Mouse (Mus musculus) megakaryocyte, embryonic 14.5 days (primary cell): Measurements from ENCODE around the gene Pgr. TPM values are rescaled to one million over a fixed set of nuclear protein-coding genes. Genes with fewer than 3 reads are reported as not detected.

Experiments used
- H3K27me3 ChIP-seq: replicated peaks from 2 replicates; pipeline ENCODE3; 2012; ENCODE audit warnings: inconsistent platforms
- H3K36me3 ChIP-seq: replicated peaks from 2 replicates; pipeline ENCODE3; 2012; ENCODE audit warnings: low read length, inconsistent platforms, mixed read lengths
- H3K4me1 ChIP-seq: 2 replicates; pipeline ENCODE4 v1.6.1; 2012; ENCODE audit warnings: inconsistent platforms
- H3K4me3 ChIP-seq: replicated peaks from 2 replicates; pipeline ENCODE3; 2012; ENCODE audit warnings: moderate library complexity, mild to moderate bottlenecking, inconsistent platforms
- H3K9me3 ChIP-seq: 2 replicates; pipeline ENCODE4 v1.6.1; 2012; ENCODE audit warnings: inconsistent platforms
- FLI1 ChIP-seq: IDR thresholded peaks from 2 replicates; pipeline ENCODE4 v1.6.1; 2012; ENCODE audit warnings: low read length, inconsistent platforms, mixed read lengths
- GATA1 ChIP-seq: IDR thresholded peaks from 3 replicates; pipeline ENCODE4 v1.6.1; 2012; ENCODE audit warnings: mixed read lengths, low read length, inconsistent platforms, borderline replicate concordance
- polyA plus RNA-seq: library from polyadenylated mRNA; stranded (reverse); fragments of >175 nt; gene quantifications from 2 replicates; pipeline ENCODE4 v1.2.3, GENCODE M21; 2012; ENCODE audit warnings: low replicate concordance; ENCODE audit not compliant: insufficient read depth

Gene Pgr
- polyA plus RNA-seq, result not detected in 2 replicates

GRCm38 (mm10) chr9:8899616-8900202 lies at the start of gene Pgr:
Pgr (plus strand) TSS chr9:8899833.
- H3K27me3 ChIP-seq, result peaks cover 70% of the 10 kb centered on the region

GRCm38 (mm10) chr9:8857455-8857854 lies 42.2 kb upstream of the Pgr start:
- no peak overlapping the region for H3K4me3 ChIP-seq
- no peaks in the 10 kb centered on the region for H3K9me3 ChIP-seq
- H3K36me3 ChIP-seq, result no peaks in the 10 kb centered on the region
- TF ChIP-seq GATA1 (no peak), FLI1 (no peak)
- H3K4me1 ChIP-seq, result no peaks in the 10 kb centered on the region
- no peaks in the 10 kb centered on the region for H3K27me3 ChIP-seq

More at GRCm38 (mm10) chr9:8899616-8900202, at the start of gene Pgr:
- no peak for TF ChIP-seq FLI1
- Histone ChIP-seq H3K36me3 (no peaks in the 10 kb centered on the region), H3K9me3 (peaks cover 14% of the 10 kb centered on the region; the same call in 1 of the 2 replicates), H3K4me3 (peak within 1 kb of the TSS; percentile 86), H3K4me1 (peaks cover 29% of the 10 kb centered on the region)

GRCm38 (mm10) chr9:8868511-8868910 lies 31.1 kb upstream of the Pgr start:
- no peaks in the 10 kb centered on the region for H3K9me3 ChIP-seq
- H3K4me1 ChIP-seq, result no peaks in the 10 kb centered on the region
- no peaks in the 10 kb centered on the region for H3K27me3 ChIP-seq
- no peak overlapping the region for H3K4me3 ChIP-seq
- TF ChIP-seq FLI1, result no peak
- no peaks in the 10 kb centered on the region for H3K36me3 ChIP-seq

GRCm38 (mm10) chr9:8895205-8895604 lies 4.4 kb upstream of the Pgr start:
- Histone ChIP-seq H3K9me3 (peaks cover 11% of the 10 kb centered on the region), H3K4me3 (peak overlapping the region; percentile 55), H3K36me3 (no peaks in the 10 kb centered on the region), H3K27me3 (peaks cover 50% of the 10 kb centered on the region), H3K4me1 (peaks cover 11% of the 10 kb centered on the region)
- no peak for TF ChIP-seq FLI1
- no peak; the same call in 2 of the 3 replicates for TF ChIP-seq GATA1

GRCm38 (mm10) chr9:8900203-8901012 lies 775 bp downstream of the Pgr start:
- Histone ChIP-seq H3K27me3 (peaks cover 71% of the 10 kb centered on the region), H3K4me1 (peaks cover 25% of the 10 kb centered on the region), H3K4me3 (peak overlapping the region; percentile 86), H3K9me3 (peaks cover 14% of the 10 kb centered on the region; the same call in 1 of the 2 replicates), H3K36me3 (no peaks in the 10 kb centered on the region)
- TF ChIP-seq FLI1 (no peak), GATA1 (no peak)

GRCm38 (mm10) chr9:8901013-8901646 lies 1.5 kb downstream of the Pgr start:
- TF ChIP-seq FLI1 (no peak), GATA1 (no peak)
- H3K4me3 ChIP-seq, result peak overlapping the region; percentile 86
- H3K4me1 ChIP-seq, result peaks cover 24% of the 10 kb centered on the region
- H3K27me3 ChIP-seq, result peaks cover 73% of the 10 kb centered on the region
- H3K36me3 ChIP-seq, result no peaks in the 10 kb centered on the region
- H3K9me3 ChIP-seq, result peaks cover 14% of the 10 kb centered on the region; the same call in 1 of the 2 replicates

- peaks cover 24% of the 10 kb centered on the region for H3K4me1 ChIP-seq
Measured at GRCm38 (mm10) chr9:8901647-8902131, 2.1 kb downstream of the Pgr start.

GRCm38 (mm10) chr9:8902277-8902676 lies 2.6 kb downstream of the Pgr start:
- Histone ChIP-seq H3K9me3 (peaks cover 13% of the 10 kb centered on the region; the same call in 1 of the 2 replicates), H3K4me3 (no peak overlapping the region), H3K27me3 (peaks cover 66% of the 10 kb centered on the region), H3K36me3 (no peaks in the 10 kb centered on the region), H3K4me1 (peaks cover 24% of the 10 kb centered on the region)
- TF ChIP-seq FLI1 (no peak), GATA1 (no peak)

More at GRCm38 (mm10) chr9:8901647-8902131, 2.1 kb downstream of the Pgr start:
- H3K27me3 ChIP-seq, result peaks cover 69% of the 10 kb centered on the region
- TF ChIP-seq GATA1 (no peak), FLI1 (no peak)
- H3K9me3 ChIP-seq, result peaks cover 14% of the 10 kb centered on the region; the same call in 1 of the 2 replicates
- no peaks in the 10 kb centered on the region for H3K36me3 ChIP-seq
- H3K4me3 ChIP-seq, result peak overlapping the region; percentile 64

GRCm38 (mm10) chr9:8927561-8927960 lies 27.9 kb downstream of the Pgr start:
- no peaks in the 10 kb centered on the region for H3K27me3 ChIP-seq
- TF ChIP-seq FLI1 (no peak), GATA1 (no peak)
- H3K36me3 ChIP-seq, result no peaks in the 10 kb centered on the region
- peaks cover 7% of the 10 kb centered on the region for H3K9me3 ChIP-seq
- H3K4me1 ChIP-seq, result no peaks in the 10 kb centered on the region
- no peak overlapping the region for H3K4me3 ChIP-seq
